Mouse (Mus musculus) heart, postnatal 0 days (tissue): Measurements from ENCODE around the gene Farp1. TPM values are rescaled to one million over a fixed set of nuclear protein-coding genes. Genes with fewer than 3 reads are reported as not detected.

Source experiments
- ATAC-seq: fragments of 200-750 bp; cut with Nextera tagmentation; 2 replicates; pipeline ENCODE4 v1.8.0; 2017; ENCODE audit warnings: low read depth, moderate number of reproducible peaks, moderate library complexity; ENCODE audit not compliant: insufficient read depth
- DNase-seq: peaks from one replicate; pipeline ENCODE4 v3.0.0-alpha.2; 2016; ENCODE audit warnings: low spot score
- H3K27ac ChIP-seq: fragments of 300-500 bp; sonication (generic); 2 replicates; pipeline ENCODE4 v1.5.1; 2014; ENCODE audit warnings: low read depth, mild to moderate bottlenecking
- H3K27me3 ChIP-seq: fragments of 300-500 bp; sonication (generic); 2 replicates; pipeline ENCODE4 v1.6.1; 2014; ENCODE audit warnings: low read length, mixed read lengths; ENCODE audit not compliant: control insufficient read depth, insufficient read depth
- H3K36me3 ChIP-seq: fragments of 300-500 bp; sonication (generic); replicated peaks from 2 replicates; pipeline ENCODE4 v1.6.1; 2014; ENCODE audit warnings: low read length, mixed read lengths; ENCODE audit not compliant: control insufficient read depth, insufficient read depth
- H3K4me1 ChIP-seq: fragments of 300-500 bp; sonication (generic); 2 replicates; pipeline ENCODE4 v1.6.1; 2014; ENCODE audit warnings: antibody characterized with exemption; ENCODE audit not compliant: control insufficient read depth, insufficient read depth
- H3K4me2 ChIP-seq: fragments of 300-500 bp; sonication (generic); 2 replicates; pipeline ENCODE4 v1.6.1; 2014; ENCODE audit warnings: low read depth, mild to moderate bottlenecking, low read length, moderate library complexity
- H3K4me3 ChIP-seq: fragments of 300-500 bp; sonication (generic); 2 replicates; pipeline ENCODE4 v1.5.1; 2014; ENCODE audit warnings: low read depth, low read length
- H3K9ac ChIP-seq: fragments of 300-500 bp; sonication (generic); replicated peaks from 2 replicates; pipeline ENCODE4 v1.6.1; 2014; ENCODE audit warnings: low read depth, low read length, mixed read lengths
- H3K9me3 ChIP-seq: fragments of 300-500 bp; sonication (generic); replicated peaks from 2 replicates; pipeline ENCODE4 v1.6.1; 2016; ENCODE audit warnings: low read length; ENCODE audit not compliant: control insufficient read depth
- CTCF ChIP-seq: IDR thresholded peaks from 2 replicates; pipeline ENCODE4 v1.5.1; 2016; ENCODE audit warnings: antibody characterized with exemption, control low read depth, low read depth
- EP300 ChIP-seq: IDR thresholded peaks from 2 replicates; pipeline ENCODE4 v1.6.1; 2016; ENCODE audit warnings: antibody characterized with exemption, low read depth
- WGBS: fragments of 180-500 bp; shearing (Covaris S2); extraction: QIAGEN DNeasy Blood & Tissue Kit; methylation state at CpG from one replicate; pipeline ENCODE4 v1.1.7; 2014; 5-methylcytosine and 5-hydroxymethylcytosine counted together
- polyA plus RNA-seq: library from polyadenylated mRNA; unstranded; fragments of >200 nt; fragmentation: Nextera tagmentation; extraction: Ambion mirVana; gene quantifications from 2 replicates; pipeline ENCODE4 v1.2.1, GENCODE M21; 2015
- total RNA-seq: library from RNA; depleted of rRNA; stranded (reverse); fragments of >200 nt; gene quantifications from 2 replicates; pipeline ENCODE4 v1.2.3, GENCODE M21; 2014; ENCODE audit warnings: low replicate concordance

Farp1 gene
- total and polyA plus RNA-seq, 2 experiments from 2014 or later = 5.4 to 14.9 TPM

DNA sequence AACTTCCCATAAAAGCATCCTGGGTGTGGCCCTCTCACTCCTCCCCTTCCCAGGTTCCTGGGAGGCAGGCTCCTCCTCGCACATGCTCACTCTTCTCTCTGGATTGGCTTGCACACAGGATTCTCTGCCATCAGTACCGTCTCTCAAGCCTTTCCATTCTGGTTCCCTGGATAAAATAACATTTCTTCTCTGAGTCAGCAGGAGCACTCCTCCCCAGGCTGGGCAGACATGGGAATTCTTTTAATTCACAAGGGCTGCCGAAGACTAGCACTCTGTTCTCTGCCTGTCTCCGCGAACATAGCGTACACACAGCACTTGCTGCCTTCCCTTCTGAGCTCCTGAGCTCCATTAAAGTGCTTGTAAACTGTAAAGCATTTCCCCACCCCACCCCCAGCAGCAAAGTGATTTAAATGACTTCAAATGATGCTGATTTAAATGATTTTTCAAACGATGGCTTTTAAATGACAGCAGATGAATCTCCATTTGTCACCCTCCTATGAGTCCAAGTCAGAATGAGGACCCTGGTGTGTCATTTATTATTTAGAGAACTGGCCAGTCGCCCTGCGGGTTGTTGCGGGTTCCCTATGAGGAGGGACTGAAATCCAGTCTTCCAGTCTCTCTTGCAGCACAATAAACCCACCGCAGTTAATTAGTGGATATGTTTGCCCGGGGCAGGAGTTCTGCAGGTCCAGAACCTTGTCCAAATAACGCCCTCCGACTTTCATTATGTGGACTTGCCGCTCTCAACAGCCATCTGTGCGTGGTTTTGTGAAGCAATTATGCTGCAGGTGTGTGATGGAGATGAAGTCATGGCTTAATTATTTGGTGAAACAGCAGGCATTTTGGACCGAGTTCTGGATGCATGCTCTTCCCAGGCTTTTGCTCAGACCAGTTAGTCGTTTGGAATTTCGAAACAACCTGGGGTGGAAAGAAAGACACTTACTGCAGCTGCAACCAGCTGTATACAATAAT, 137.4 kb downstream of the Farp1 start:
- ATAC-seq = no peak
- no peak for DNase-seq
- no peaks in the 10 kb centered on the region for H3K9me3 ChIP-seq
- H3K27ac ChIP-seq = no peak overlapping the region
- H3K4me1 ChIP-seq = peaks cover 11% of the 10 kb centered on the region; the same call in 1 of the 2 replicates
- H3K4me3 ChIP-seq = no peak overlapping the region
- H3K27me3 ChIP-seq = no peaks in the 10 kb centered on the region
- no peak overlapping the region for H3K4me2 ChIP-seq
- TF ChIP-seq EP300 = no peak
- no peak for TF ChIP-seq CTCF
- 74% methylated on average over 19 of the region's 19 CpGs for WGBS
- H3K36me3 ChIP-seq = no peaks in the 10 kb centered on the region
- H3K9ac ChIP-seq = no peak overlapping the region

DNA sequence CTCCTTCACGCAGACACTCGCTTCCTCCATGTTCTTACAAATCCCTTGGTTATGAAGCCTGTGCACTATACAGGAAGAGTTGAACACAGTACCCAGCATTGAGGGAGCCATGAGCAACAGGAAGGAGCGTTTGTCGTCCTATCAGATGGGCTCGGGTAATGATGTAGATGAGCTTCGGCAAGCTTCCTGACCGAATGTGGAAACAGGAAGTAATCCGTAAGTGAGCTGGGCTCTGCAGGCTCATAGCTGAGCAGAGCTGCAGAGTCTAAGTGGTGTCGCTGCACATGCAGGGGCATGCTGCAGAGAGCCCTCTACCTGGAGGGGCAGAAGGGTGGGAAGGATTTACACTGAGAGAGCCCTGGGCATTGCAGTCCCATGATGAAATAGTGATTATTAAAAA, 140.4 kb downstream of the Farp1 start:
- Histone ChIP-seq H3K4me3 (no peak overlapping the region), H3K9me3 (no peaks in the 10 kb centered on the region), H3K27ac (no peak overlapping the region), H3K4me2 (no peak overlapping the region), H3K27me3 (no peaks in the 10 kb centered on the region), H3K9ac (no peak overlapping the region), H3K4me1 (peaks cover 11% of the 10 kb centered on the region; the same call in 1 of the 2 replicates), H3K36me3 (no peaks in the 10 kb centered on the region)
- DNase-seq (peak; percentile 28), ATAC-seq (no peak; the same call in 1 of the 2 replicates)
- TF ChIP-seq EP300 (no peak), CTCF (no peak)
- WGBS = 57% methylated on average over 9 of the region's 9 CpGs

DNA sequence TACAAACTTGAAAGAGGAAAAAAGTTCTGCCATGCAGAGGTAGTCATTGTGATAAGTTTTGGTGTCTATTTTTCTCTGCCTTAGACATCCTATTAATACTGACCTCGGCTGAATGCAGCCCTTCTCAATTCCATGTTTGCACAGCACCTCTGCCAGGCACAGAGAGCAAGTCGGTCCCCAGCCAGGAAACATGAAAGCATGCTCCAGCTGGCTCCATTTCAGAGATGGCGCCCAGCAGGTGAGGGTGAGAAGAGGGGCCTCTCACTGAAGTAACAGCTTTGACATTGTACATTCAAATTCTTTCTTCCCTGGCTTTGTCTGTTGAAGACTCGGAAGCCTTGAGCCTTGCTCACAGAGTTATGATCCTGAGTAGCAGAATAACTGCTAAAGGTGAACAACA, 140.9 kb downstream of the Farp1 start:
- Histone ChIP-seq H3K4me2 (no peak overlapping the region), H3K27me3 (no peaks in the 10 kb centered on the region), H3K4me1 (peaks cover 11% of the 10 kb centered on the region; the same call in 1 of the 2 replicates), H3K27ac (no peak overlapping the region), H3K9me3 (no peaks in the 10 kb centered on the region), H3K4me3 (no peak overlapping the region), H3K9ac (no peak overlapping the region), H3K36me3 (no peaks in the 10 kb centered on the region)
- ATAC-seq (no peak), DNase-seq (no peak)
- WGBS = 40% methylated on average over 4 of the region's 4 CpGs
- TF ChIP-seq CTCF (no peak), EP300 (no peak)

DNA sequence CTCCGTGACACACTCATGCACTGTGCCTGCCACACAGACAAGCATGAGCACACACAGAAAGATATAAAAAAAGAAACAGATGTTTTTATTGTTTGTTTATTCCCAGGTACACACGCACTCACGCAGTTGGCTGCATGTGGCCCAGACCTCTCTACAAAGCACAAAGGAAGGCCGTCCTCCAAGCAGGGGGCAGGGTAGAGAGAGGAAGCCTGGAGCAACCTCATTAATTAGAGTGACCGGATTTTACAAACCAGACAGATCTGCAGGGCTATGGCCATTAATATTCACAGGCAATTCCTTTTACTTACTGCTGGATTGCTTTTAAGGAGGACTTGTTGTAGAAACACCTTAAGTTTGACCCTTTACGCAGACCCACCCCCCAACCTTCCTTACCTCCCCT, 142.9 kb downstream of the Farp1 start:
- Histone ChIP-seq H3K27me3 (no peaks in the 10 kb centered on the region), H3K4me1 (peaks cover 7% of the 10 kb centered on the region; the same call in 1 of the 2 replicates), H3K9me3 (no peaks in the 10 kb centered on the region), H3K9ac (no peak overlapping the region), H3K27ac (no peak overlapping the region), H3K36me3 (no peaks in the 10 kb centered on the region), H3K4me3 (no peak overlapping the region), H3K4me2 (no peak overlapping the region)
- TF ChIP-seq EP300 = no peak
- no peak for TF ChIP-seq CTCF
- DNase-seq (no peak), ATAC-seq (no peak)
- 95% methylated on average over 6 of the region's 6 CpGs for WGBS

DNA sequence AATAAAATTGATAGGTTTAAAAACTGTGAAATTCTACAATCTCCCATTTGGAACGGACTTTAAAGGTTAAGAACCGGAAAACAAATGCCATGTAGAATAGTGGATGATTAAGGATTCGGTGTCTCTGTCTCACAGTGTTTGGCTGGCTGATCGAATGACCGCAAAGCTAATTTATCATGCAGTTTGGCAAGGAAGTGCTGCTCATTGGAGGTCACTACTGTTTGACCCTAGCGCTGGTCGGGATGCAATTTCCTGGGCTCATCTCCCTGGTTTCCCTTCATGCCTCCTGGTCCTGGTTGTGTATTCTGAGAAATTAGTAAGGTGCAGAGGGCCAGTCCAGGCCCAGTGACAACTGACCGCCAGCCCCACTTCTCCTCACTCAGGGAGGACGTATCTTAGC, 145.6 kb downstream of the Farp1 start:
- H3K27ac ChIP-seq = no peak overlapping the region
- no peak overlapping the region for H3K4me3 ChIP-seq
- no peaks in the 10 kb centered on the region for H3K36me3 ChIP-seq
- TF ChIP-seq EP300 = no peak
- no peak for TF ChIP-seq CTCF
- H3K4me1 ChIP-seq = 0 out of 2 replicates have a peak, but pooled peaks cover 4% of the 10 kb centered on the region
- DNase-seq (no peak), ATAC-seq (no peak)
- no peak overlapping the region for H3K9ac ChIP-seq
- no peaks in the 10 kb centered on the region for H3K27me3 ChIP-seq
- H3K4me2 ChIP-seq = no peak overlapping the region
- no peaks in the 10 kb centered on the region for H3K9me3 ChIP-seq
- 83% methylated on average over 9 of the region's 9 CpGs for WGBS
